Mouse (Mus musculus): ENCODE results near the gene Epp13.
"Not testable (repeated sequence)": the region's sequence is repeated elsewhere in the genome, so short reads cannot be mapped to it uniquely, and the experiment has no call there.

DNA sequence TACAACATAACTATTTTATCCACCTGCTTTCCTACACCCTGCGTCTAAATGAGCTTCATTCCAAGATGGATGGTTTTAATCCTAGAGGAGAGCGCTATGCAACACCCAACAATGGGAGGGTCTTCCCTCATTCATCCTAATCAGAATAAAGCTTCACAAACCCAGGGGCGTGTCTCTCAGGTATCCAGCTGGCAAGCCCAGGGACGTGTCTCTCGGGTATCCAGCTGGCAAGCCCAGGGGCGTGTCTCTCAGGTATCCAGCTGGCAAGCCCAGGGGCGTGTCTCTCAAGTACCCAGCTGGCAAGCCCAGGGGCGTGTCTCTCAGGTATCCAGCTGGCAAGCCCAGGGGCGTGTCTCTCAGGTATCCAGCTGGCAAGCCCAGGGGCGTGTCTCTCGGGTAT, 48.3 kb downstream of the Epp13 start:
- TF ChIP-seq MAX (IDR thresholded peaks at IDR 0.05); CTCF (IDR thresholded peaks at IDR 0.05; ENCODE audit: control insufficient read depth, insufficient read depth, insufficient read length); USF1 (IDR thresholded peaks at IDR 0.05; ENCODE audit: low read depth); CEBPB (IDR thresholded peaks at IDR 0.05; ENCODE audit: low read depth); MYOG (IDR thresholded peaks at IDR 0.05; ENCODE audit: control insufficient read depth, extremely low read depth, insufficient read length); MYOD1 (IDR thresholded peaks at IDR 0.05; ENCODE audit: control insufficient read depth, insufficient read length, low read depth); FOSL1 (IDR thresholded peaks at IDR 0.05; ENCODE audit: insufficient read depth, low read length, poor library complexity, severe bottlenecking): not testable (repeated sequence)
